Mouse (Mus musculus): ENCODE data around the gene Myof.

Gene Myof

DNA sequence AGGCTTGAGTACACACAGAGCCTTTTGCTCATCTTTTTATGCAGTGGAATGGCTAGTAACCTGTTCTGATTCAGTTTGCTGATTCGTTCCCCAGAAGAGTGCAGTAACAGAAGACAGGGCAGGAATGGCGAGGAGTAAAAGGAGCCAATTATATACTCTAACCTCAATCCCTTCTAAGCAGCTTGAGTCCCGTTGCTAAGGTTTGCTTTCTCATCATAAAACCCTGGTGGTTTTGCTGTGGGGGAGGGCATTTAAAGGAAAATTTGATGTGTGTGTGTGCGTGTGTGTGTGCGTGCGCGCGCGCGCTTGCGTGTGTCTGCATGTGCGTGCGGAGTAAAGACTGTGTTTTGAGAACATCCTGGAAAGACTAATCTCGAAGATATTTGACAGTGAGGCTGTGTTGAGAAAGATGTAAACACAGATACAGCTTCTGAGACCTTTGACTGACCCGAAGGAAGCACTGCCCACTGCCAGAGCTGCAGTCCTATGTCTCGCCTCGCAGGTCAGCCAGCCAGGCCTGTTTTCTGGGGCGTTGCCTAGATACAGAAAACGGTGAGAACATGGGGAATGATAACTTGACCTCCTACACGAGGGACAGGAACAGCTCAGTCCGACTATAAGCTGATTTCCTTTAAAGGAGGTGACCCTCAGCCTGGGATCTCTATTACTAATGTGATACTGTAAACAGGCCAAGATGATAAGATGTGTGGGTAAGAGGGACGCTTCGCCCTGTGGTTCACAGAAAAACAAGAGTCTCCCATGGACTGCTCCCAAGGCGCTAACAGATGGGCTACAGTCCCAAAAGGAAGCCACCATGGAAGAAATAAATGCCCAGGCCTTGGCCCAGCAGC is 39.5 kb downstream of the Myof start:
- in situ Hi-C loops (cut with MseI, MboI), result no loop called here

DNA sequence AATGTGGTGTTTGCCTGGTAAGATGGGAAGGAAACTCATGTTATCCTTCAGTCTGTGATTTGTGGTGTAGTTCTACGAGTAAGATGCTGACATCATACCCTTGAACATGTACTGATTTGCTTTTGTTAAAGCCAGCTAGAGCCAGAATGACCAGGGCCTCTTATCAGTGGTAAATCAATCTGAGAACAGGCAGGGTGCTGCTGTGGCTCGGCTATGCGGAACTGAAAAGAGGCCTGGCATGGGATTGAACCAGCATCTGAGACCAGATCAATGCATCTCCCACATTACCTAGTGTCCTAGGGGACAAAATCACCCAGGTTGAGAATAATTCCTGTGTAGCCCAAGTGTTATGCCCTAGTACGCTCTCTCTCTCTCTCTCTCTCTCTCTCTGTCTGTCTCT is 40.6 kb downstream of the Myof start:
- in situ Hi-C loops (cut with MseI, MboI), result no loop called here

DNA sequence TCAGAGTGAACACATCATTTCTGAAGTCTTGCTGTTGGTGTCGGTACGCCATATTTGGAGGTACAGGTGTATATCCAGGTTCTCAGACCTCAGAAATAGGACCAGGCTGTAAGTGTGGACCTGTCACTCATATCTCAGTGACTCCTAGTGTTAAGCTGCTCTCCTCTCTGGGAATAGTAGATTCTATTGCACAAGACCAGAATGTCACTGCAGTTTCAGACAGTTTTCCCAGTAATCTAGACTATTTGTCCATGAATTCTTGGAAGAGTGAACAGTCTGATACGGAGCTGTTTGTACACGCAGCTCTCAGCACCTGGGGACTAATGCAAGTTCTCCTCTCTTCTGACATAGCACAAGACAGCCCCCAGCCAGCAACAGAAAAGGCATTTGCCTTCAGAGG is 42.4 kb downstream of the Myof start:
- in situ Hi-C loops (cut with MseI, MboI), result no loop called here

DNA sequence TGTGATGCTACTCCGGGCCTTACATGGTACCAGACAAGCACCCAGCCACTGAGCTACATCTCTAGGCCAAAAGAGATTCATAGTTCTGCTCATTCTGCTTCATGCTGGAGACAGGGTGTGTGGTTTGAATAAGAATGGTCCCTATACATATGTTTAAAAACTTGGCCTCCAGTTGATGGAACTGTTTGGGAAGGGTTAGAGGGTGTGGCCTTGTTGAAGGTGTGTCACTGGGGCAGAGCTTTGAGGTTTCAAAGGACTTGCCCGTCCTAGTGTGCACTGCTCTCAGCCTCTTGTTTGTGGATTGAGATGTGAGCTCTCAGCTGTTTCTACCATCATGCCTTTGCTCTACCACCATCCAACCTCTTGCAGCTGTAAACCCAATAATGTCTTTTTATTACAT is 43.4 kb downstream of the Myof start:
- in situ Hi-C loops (cut with MseI, MboI), result no loop called here

DNA sequence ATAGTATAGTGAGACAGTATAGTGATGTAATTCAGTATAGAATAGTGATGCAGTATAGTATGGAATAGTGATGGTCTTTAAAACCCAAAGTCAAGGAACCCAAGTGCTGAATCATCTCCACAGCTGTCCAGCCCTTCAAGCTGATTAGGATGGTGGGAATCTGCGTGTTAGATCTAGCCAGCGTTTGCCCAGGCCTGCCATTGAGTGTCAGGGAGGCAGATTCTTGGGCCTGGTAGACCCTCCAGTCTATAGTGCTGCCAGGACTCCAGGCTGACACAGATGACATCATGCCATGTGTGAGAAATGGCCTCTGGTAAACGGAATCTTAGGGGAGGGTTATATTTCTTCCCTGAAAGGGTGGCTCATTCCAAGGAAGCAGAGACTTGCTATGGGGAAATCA is 49.1 kb downstream of the Myof start:
- in situ Hi-C loops (cut with MseI, MboI), result no loop called here

DNA sequence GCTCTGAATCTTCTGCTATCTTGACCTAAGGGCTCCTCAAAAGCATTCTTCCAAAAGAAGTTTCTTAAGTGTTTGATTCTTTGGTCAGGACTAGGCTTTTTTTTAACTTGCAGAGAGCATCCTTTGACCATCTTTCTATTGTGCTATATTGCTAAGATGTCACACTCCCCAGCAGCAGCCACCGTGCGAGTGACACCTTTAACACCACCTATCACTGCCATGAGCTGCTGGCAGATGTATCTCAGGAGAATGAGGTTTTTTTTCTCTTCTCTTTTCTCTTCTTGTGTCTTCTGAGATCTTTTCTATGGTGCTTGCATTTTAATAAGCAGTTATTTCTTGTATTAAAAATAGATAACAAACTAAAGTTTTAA is 51.2 kb downstream of the Myof start:
- in situ Hi-C loops (cut with MseI, MboI), result no loop called here

DNA sequence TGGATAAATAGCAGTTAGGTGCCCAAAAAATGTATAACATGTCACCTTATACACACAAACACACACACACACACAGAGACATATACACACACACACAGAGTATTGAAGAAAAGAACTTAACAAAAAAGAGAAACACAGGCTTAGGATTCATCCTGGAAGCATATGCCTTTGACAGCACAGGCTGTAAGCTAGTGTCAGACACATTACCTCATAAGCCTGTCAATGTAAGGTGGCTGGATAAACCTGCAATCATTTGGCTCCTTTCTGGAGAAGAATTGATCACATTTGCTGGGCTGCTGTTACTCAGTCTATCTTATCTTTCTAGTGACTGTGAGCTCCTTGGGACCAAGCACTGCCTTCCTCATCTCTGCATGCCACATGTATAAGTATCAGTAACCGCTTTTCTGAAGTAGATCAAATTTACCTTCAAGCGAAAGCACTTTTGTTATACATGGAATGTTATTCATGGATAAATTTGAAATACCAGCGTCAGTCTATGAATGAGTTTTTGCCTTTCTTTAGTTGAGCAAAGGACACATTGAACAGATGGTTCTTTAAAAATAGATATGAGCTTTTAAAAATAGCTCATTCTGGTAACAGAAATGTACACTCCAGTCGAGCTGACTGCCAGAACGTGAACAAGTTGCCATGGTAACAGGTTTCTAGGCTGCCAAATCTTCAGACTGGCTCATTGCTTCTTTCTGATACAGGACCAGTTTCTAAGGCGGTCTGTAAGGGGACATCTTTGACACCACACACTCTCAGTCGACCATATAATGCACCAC is 51.8 kb downstream of the Myof start:
- in situ Hi-C loops (cut with MseI, MboI), result no loop called here

DNA sequence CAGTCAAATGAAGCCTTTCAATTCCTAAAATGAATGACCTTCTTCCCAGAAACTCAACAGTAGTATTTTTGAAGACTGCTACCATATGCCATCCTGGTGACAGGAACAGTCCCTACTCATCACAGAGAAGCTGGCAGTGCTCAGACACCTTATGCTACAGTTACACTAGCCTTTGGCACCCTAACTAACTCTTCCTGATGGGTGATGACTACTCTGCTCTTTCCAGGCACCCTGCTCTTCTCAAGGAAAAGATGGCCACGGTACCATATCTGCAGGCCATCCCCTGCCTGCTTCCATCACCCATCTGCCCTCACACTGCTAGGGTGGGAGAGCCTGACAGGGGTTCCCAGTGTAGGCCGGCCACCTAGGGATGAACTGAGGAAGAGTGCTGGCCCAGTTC is 53.4 kb downstream of the Myof start:
- in situ Hi-C loops (cut with MseI, MboI), result no loop called here

DNA sequence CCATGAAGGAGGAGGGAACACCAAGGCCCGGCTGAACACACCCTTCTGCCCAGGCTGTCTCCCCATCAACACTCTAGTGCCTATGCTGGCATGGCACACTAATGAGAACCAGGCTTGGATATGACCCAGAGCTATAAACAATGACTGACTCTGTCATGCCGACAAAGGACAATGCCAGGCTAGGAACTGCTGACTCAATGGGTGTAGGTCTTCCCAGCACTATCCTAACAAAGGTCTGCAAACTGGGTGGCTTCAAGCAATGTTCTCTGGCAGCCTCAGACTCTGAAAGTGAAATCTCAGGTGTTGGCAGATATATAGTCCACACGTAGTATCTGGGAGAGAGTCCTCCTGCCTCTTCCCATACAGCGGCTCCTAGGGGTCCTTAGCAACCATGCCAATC is 55.2 kb downstream of the Myof start:
- in situ Hi-C loops (cut with MseI, MboI), result no loop called here

DNA sequence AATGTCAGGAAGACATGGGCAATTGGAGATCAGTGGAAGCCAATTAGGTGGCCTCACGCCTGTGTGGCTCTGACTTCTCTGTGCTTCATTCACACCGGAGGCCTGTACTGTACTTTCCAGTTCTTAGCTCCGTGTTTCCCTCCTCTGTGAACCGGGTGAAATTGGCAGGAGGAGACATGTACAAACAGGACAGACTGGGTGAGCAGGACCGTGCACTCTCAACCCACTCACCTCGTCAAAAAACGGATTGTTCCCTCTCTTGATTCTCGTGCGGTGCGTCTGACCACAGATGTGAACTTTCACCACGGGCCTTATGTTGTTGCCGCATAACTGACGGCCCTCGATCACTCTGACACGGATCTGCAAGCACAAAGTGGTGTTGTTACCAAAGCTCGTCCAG is 57.6 kb downstream of the Myof start:
- in situ Hi-C loops (cut with MseI, MboI), result no loop called here

DNA sequence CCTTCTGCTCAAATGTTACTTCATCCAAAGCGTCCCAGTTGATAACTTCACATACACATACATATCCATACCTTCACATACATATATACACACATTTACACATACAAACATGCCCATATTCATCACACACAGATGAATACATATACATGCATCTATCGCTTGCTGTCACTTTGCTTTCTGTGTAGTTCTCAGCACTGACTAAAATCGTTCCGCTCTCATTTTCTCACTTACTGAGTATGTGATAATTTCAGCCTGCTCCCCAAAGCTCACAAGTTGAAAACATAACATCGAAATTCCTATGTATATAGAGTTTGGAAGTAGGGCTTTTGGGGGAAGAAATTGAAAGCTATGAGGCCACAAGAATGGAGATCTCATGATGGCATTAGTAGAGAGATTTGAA is 67.4 kb downstream of the Myof start:
- in situ Hi-C loops (cut with MseI, MboI), result no loop called here

DNA sequence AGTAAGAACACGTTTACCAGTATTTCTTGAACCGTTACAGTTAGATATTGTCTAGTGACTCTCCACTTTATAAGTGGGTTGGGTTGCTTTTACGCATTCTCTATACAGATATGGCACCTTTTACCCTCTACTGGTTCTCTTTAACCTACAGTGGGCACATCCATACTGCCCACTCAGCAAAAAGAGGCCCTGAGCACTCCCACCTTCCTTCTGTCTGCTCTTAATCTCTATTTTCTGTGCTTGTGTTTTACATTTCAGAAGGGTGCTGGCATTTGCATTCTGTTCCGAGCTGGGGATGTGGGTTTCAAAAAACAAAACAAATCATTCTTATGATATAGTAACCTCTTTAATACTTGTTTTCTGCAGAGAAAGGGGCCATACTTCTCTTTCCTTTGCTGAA is 72.8 kb downstream of the Myof start:
- in situ Hi-C loops (cut with MseI, MboI), result loop anchor here in 1 of 2 experiments (25.0 kb wide), 1 partner anchor 217 kb away; no protein-coding TSS in a partner anchor

DNA sequence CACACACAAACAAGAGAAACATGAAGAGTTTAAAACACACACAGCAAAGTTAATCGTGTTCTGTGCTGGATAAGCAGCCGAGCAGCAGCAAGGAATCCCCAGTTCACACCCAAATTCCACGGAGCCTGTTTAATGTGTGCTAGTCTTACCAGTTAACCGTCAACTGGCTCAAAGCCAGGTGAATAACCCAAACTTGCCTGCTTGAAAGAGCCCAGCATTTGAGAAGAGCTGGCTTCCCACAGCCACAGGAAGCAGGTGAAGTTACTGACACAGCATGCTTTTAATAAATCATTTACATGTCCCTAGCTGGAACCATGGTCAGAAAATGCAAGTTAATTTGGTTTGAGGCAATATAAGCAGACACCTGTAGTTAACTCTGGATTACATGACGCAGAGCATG is 73.4 kb downstream of the Myof start:
- in situ Hi-C loops (cut with MseI, MboI), result loop anchor here in 1 of 2 experiments (25.0 kb wide), 1 partner anchor 217 kb away; no protein-coding TSS in a partner anchor

DNA sequence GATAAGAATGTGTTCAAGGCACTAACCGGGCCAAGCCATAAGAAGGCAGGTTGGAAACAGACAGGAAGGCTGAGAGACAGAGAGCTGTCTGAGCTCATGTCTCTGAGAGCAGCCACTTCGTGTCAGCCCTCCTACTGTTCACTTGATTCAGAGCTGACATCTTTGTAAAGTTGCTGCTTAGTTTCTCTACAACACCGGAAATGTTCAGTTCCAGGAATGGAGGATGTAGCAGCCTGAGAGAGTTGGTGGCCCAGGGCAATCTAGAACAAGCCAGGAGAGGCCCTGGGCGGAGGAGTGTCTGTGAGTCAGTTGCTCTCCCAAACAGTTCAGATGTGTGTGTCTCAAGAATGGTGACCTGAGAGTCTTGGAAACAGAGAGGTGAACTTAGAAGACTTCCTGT is 77.5 kb downstream of the Myof start:
- in situ Hi-C loops (cut with MseI, MboI), result loop anchor here in 1 of 2 experiments (25.0 kb wide), 1 partner anchor 221 kb away; no protein-coding TSS in a partner anchor

DNA sequence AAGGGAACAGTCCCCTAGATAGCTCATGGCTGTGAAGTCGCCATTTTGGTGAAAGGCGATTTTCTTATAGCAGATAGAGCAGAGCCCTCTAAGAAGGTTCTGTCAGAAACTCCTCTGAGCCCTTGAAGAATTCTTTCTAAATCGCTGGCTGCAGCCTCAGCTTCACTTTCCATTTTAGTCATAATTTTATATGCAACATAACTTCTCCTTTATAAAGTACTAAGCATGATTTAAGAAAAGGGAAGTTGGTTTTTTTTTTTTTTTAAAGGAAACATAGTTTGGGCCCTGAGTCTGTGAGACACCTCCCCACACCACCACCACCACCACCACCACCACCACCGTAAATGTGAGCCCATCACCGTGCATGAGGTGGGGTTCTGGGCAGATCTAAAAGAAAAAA is 80.0 kb downstream of the Myof start:
- in situ Hi-C loops (cut with MseI, MboI), result loop anchor here in 1 of 2 experiments (25.0 kb wide), 1 partner anchor 224 kb away; no protein-coding TSS in a partner anchor

DNA sequence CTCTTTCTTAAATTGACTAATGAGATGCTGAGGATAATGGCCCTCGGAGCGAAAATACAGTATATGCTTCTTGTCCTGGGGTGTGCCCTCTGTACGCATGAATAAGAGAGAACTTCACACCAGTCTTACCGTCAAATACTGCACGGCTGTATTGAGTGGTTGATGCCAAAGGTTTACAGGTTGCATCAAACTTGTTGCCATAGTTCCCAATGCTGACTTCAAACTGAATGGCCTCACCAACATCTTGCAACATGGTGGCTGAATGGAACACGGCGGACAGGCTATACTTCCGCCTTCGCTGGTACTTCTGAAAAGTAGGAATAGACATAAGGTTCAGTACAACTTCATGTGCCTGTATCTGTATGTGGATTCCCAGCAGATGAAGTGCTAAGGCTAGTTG is 82.6 kb downstream of the Myof start:
- in situ Hi-C loops (cut with MseI, MboI), result loop anchor here in 1 of 2 experiments (25.0 kb wide), 1 partner anchor 227 kb away; no protein-coding TSS in a partner anchor

DNA sequence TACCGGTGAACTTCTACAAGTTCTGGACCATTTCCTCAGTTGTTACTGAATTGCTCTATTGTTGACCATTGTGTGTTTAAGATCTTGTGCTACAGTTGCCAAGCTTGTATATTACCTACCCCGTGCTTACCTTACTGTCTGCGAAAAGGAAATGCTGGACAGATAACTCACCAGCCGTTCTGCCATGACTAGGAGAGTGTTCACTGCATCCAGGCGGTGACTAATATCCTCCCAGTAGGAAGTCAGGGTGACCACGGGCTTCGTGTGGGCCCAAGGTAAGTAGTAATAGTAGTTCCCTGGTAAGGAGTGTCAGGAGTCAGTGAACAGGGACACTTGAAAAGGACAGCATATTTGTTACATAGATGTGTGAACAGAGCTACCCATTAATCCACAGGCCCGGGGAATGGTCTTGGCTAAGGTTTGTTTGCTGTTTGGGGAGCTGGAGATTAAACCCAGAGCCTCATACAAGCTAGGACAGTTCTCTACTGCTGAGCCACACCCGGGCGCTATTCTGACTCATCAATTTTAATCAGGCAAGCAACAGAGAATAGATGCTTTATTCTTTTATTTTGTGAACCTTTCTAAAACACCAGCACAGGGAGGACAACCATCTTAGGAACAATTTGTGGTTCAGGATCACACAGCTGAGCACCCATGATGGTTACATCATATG is 83.7 kb downstream of the Myof start:
- in situ Hi-C loops (cut with MseI, MboI), result loop anchor here (5.0 to 25.0 kb wide), 3 partner anchors 83 to 235 kb away; partner anchors contain the start of gene Myof (in 1 of the 2)

DNA sequence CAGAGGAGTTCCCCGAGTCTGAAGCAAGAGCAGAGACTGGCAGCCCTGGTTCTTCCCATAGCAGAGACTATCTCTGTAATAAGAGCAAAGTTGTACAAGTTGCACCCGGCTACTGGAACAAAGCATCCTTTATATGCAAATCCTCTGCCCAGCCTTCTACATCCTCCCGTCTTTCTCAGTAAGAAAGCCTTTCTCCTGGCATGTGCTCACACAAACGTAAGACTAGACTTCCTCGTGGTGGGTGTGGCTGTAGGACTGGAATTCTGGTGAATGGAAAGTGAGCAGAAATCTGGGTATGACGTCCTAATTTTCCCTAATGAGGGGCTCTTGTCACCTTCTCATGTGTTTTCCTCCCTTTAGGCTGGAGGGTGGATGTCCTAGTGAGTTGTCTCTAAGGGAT is 84.3 kb downstream of the Myof start:
- in situ Hi-C loops (cut with MseI, MboI), result loop anchor here (5.0 to 25.0 kb wide), 3 partner anchors 83 to 236 kb away; partner anchors contain the start of gene Myof (in 1 of the 2)

DNA sequence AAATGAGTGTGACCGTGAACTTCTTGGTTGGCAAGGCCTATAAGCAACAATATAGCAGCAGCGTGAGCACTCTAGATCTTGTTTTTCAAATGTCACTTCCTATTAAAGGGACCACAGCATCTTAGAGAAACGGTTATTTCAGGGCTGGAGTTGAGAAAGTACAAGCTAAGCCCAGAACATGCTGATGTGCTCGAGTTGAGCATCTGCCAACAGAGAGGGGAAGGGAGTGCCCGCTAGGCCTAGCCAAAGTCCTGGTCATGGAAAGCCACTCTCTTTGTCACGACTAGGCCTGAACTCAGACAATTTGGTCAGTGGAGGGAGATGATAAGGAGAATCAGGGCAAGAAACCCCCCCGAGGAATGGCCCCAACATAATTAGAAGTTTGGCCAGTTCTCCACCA is 86.1 kb downstream of the Myof start:
- in situ Hi-C loops (cut with MseI, MboI), result loop anchor here (5.0 to 25.0 kb wide), 3 partner anchors 85 to 238 kb away; partner anchors contain the start of gene Myof (in 1 of the 2)

DNA sequence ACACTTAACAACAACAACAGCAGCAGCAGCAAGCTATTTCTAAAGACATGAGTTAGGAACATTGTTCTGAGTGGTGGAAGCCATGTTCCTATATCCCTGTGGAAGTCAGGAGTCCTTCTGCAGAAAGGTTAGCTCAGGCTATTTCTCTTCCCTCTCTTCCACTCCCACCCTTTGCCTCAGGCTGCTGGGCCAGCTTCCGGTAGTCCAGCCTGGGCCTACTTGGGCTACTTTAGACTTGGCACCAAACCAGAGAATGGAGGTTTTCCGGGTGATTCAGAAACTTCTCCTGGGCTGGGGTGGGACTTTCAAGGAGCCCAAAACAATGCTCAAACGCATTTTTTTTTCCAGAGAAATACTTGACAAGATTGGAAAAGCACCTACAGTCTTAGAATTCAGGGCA is 87.4 kb downstream of the Myof start:
- in situ Hi-C loops (cut with MseI, MboI), result loop anchor here (5.0 to 25.0 kb wide), 3 partner anchors 86 to 239 kb away; partner anchors contain the start of gene Myof (in 1 of the 2)

DNA sequence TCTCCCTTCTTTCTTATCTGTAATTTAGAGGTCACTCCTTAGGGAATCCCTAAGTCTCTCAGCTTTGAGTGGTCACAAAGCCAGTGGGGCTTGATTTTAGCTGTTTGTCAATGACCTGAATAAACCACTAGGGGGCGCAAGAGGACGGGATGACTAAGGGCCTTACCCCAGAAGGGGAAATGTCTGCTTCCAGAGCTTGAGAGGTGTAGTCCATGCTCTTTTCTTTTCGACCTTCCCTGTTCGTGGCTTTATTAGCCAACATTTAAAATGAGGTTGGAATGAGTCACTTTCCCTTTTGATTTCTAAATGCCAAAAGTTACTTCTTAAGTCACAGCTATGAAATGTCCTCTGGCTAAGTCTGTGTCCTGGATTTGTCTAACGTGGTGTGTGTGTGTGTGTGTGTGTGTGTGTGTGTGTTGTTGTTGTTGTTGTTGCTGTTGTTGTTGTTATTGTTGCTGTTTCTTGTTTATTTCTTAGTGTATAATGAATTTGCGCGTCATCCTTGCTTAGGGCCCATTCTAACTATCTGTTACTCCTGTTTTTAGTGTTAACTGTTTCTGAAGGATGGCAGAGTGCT is 87.9 kb downstream of the Myof start:
- in situ Hi-C loops (cut with MseI, MboI), result loop anchor here (5.0 to 25.0 kb wide), 3 partner anchors 87 to 239 kb away; partner anchors contain the start of gene Myof (in 1 of the 2)

All from mouse trophoblast stem cell (cell line).